Mouse (Mus musculus) MEL (cell line): ENCODE measurements around the gene Vps72.

Experiments
- ETS1 ChIP-seq: IDR thresholded peaks from 2 replicates; pipeline ENCODE4 v1.6.1; 2012; ENCODE audit warnings: low read depth, mild to moderate bottlenecking, inconsistent platforms, low read length, improper control_type of control experiment, moderate library complexity
- RCOR1 ChIP-seq: IDR thresholded peaks from 2 replicates; pipeline ENCODE4 v1.6.1; 2012; ENCODE audit warnings: low read depth, mild to moderate bottlenecking, inconsistent platforms, low read length, improper control_type of control experiment
- SMC3 ChIP-seq: IDR thresholded peaks from 2 replicates; pipeline ENCODE4 v1.6.1; 2011; ENCODE audit warnings: low read depth, low read length, improper control_type of control experiment
- TCF12 ChIP-seq: IDR thresholded peaks from 2 replicates; pipeline ENCODE4 v1.6.1; 2014; ENCODE audit warnings: low read depth, mild to moderate bottlenecking, inconsistent platforms, low read length, improper control_type of control experiment, moderate library complexity

- TF ChIP-seq SMC3 (no peak), ETS1 (no peak), RCOR1 (no peak), TCF12 (no peak)
Observed at GRCm38 (mm10) chr3:95129226-95129651, 18.4 kb downstream of the Vps72 start.
